Mouse (Mus musculus) heart, postnatal 4 days (tissue): ENCODE measurements around the gene Colgalt1. TPM values are rescaled to one million over a fixed set of nuclear protein-coding genes. Genes with fewer than 3 reads are reported as not detected.
A peak's percentile ranks its signal among the peaks of the same experiment; 100 is the strongest.

ENCODE experiments used
- DNase-seq: peaks from one replicate; pipeline ENCODE4 v3.0.0; 2021
- total RNA-seq, 2 experiments: library from RNA; stranded (reverse); gene quantifications; 2 replicates each; pipeline ENCODE4 v1.2.3; 2021

Gene Colgalt1
- total RNA-seq, result 10 to 100 TPM; 48.0 to 50.3 TPM

DNA sequence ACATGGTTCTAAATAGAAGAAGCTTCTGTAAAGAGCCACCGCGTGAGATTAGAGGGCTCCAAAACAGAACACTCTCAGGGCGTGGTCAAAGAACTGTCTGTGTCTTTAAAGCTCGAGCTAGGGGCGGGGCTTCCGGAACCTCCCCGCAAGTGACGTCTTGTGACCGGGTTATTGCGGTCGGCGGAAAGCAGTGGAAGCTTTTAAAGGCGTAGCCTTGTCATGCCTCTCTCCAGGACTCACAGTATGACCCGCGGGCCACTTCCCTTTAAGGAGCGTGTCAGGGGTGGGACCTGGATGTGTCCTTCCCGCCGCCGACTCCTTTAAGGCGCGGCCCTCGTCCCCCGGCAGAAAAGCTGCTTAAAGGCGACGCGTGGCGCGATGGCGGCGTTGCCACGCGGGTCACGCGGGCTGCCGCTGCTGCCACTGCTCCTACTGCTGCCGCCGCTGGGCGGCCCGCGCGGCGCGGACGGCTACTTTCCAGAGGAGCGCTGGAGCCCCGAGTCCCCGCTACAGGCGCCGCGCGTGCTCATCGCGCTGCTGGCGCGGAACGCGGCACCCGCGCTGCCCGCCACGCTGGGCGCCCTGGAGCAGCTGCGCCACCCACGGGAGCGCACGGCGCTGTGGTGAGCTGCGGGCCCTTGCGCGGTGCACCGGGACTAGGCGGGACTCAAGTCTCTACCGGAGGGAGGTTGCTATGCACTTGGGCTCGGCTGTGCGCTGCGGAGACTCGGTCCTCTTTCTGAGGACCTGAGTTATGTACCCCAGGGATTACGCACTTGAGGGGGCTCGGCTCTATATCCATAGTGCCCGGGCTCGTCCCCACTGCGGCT is at the start of gene Colgalt1:
TSS of gene Colgalt1 (plus strand) at position 177 of the 830 bp plus-strand sequence.
- DNase-seq, result peak; percentile 96

GRCm38 (mm10) chr8:71561401-71561800 is 49.4 kb upstream of the Colgalt1 start:
- peak; percentile 71 for DNase-seq

DNA sequence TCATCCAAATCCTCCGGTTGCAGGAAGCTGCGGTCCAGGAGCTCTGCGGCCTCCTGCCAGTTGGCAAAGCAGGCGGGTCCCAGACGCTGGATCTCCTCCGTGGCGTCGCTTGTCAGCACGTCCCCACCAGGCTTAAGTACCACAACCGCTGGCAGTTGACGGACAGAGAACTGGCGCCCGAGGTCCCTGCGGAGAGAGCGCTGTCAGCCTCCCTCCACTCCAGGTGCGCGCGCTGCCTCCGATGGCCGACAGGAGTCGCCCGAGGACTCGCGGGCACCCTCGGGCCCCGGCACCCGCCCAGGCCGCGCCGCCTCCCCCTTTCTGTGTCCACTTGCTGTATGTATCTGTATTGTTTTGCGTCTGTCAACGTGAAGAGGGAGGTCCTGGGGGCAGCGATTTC is 48.0 kb upstream of the Colgalt1 start:
- DNase-seq, result peak; percentile 93

GRCm38 (mm10) chr8:71563992-71564391 is 46.8 kb upstream of the Colgalt1 start:
- no peak for DNase-seq

- DNase-seq, result no peak
These were observed 44.3 kb upstream of the Colgalt1 start, which contains the start of gene Nxnl1 for GRCm38 (mm10) chr8:71566501-71566900. TSS of gene Nxnl1 (minus strand) at chr8:71566601.

DNA sequence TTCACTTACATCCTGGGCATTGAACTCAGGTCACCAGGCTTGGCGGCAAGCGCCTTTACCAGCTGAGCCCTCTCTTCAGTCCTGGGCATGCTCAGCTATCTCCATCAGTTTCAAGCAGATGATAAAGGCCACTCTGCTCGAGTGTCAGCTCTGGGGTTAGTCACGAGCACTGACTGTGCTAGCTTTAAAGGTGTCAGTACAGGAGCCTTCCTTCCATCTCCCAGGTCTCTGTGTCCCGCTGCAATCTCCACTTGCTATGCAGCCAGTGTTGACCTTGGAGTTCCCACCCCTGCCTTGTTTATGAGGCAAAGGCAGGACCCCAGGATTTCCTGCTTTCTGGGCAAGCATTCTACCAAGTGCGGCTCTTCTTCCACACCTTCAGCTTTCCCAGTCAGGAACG is 43.2 kb upstream of the Colgalt1 start:
- no peak for DNase-seq

- peak; percentile 91 for DNase-seq
These were observed 42.3 kb upstream of the Colgalt1 start, which contains the start of gene Slc27a1 for GRCm38 (mm10) chr8:71568387-71568937. TSS of gene Slc27a1 (plus strand) at chr8:71568882.

GRCm38 (mm10) chr8:71568941-71569340 is 41.9 kb upstream of the Colgalt1 start:
- peak; percentile 40 for DNase-seq

DNA sequence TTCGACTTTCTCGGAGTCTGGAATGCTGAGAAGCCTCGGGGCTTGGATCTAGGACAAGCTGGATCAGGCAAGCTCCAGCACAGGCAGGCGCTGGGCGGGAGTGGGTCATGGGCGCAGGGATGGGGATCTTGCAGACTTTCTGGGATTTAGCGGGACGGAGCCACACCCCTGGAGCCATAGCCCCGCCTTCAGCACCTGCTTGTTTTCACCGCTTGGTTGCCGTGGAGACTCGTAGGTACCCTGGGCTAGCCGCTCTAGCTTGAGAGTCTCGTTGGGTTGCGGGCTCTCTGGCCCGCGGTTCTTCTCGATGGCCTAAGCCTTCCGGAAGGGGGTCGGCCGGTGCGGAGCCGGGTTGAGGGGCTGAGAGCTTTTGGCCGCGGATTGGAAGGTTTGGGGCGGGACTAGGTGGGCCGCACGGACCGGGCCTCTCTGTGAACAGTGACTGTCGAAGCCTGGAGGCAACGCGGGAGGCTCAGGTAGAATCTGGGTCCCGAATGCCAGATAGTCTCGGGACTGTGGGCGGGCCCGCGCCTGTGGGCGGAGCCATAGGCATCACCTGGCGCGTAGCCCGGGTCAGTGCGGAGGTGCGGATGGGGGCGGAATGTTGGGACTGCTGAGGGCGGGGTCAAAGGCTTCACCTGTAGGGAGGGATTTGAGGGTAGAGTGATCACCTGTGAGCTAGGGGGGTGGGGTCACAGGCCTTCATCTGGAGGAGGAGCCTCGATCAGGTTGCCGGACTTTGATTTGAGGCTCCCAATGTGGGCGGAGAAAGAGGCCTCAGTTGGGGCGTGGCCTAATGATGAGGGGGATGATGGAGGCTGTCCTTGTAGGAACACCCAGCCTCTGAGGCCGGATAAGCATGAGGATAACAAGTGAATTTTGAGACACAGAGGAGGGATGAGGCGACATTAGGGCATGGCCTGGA is 41.2 kb upstream of the Colgalt1 start:
- DNase-seq, result peak; percentile 80

DNA sequence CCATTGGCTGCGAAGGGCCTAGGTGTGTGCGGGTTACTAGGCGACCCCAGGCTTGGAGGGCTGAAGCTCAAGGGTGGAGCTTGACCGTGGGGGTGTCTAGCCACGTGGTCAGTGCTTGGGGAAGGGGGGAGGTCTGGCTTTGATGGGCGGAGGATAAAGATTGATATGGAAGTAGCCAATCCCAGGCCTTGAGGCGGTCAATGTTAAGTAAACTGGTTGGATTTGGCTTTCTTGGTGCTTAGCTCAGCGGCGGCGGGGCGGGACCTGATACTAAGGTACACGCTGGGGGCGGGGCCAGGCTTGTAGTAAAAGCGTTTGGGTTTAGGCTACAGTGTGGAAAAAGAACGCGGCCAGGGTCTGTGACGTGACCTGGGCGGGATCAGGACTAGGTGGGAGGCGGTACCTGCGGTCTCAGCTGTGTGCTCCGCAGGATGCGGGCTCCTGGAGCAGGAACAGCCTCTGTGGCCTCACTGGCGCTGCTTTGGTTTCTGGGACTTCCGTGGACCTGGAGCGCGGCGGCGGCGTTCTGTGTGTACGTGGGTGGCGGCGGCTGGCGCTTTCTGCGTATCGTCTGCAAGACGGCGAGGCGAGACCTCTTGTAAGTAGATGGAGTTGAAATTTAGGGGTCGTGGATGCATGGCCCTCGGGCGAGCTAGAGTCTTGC is 40.4 kb upstream of the Colgalt1 start:
- DNase-seq, result peak; percentile 83

GRCm38 (mm10) chr8:71572077-71572476 is 38.7 kb upstream of the Colgalt1 start:
- DNase-seq, result peak; percentile 10

GRCm38 (mm10) chr8:71572847-71573633 is 37.8 kb upstream of the Colgalt1 start:
- peak; percentile 80 for DNase-seq

GRCm38 (mm10) chr8:71574426-71574825 is 36.4 kb upstream of the Colgalt1 start:
- peak; percentile 37 for DNase-seq

DNA sequence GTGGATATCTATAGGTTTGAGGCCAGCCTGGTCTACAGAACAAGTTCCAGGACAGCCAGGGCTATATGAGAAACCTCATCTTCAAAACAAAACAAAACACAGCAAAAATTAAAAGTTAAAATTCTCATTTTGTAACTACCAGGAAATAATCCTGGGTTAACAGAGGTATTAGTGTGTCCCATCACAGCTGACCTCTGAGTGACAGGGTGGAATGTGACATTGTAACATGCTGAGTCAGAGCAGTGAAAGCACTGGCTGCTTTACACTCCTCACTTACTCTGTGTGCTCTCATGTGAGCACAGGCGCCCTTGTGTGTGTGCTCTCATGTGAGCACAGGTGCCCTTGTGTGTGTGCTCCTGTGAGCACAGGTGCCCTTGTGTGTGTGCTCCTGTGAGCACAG is 35.8 kb upstream of the Colgalt1 start:
- DNase-seq, result no peak

- no peak for DNase-seq
These were observed 32.9 kb upstream of the Colgalt1 start for GRCm38 (mm10) chr8:71577856-71578387.

- no peak for DNase-seq
These were observed 31.8 kb upstream of the Colgalt1 start for GRCm38 (mm10) chr8:71579009-71579408.

DNA sequence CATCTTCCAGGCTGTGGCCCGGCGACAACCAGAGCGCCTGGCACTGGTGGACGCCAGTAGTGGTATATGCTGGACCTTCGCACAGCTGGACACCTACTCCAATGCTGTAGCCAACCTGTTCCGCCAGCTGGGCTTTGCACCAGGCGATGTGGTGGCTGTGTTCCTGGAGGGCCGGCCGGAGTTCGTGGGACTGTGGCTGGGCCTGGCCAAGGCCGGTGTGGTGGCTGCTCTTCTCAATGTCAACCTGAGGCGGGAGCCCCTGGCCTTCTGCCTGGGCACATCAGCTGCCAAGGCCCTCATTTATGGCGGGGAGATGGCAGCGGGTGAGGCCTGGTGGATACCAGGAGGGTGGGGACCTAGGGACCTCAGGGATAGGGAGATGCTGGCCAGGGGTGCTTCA is 31.3 kb upstream of the Colgalt1 start:
- DNase-seq, result peak; percentile 62

- DNase-seq, result no peak
These were observed 30.6 kb upstream of the Colgalt1 start for GRCm38 (mm10) chr8:71580201-71580600.

DNA sequence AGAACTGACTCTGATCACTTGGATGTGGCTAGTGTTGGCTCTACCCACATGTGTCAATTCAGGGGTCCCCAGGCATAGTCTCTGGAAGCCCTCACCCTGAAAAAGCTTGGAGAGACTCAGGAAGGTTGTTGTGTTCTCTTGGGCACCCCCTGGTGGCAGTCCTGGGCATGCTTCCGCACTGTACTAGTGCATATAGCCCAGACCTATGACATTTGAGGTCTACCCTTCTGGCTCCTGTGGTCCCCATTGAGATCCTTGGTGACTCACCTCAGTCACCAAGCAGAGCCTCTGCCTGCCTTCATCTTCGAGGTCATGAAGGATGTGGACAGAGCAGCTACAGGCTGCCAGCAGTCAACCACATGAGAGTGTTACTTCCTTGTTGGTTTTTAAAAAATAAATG is 23.9 kb upstream of the Colgalt1 start:
- DNase-seq, result peak; percentile 67

GRCm38 (mm10) chr8:71588762-71589161 is 22.0 kb upstream of the Colgalt1 start:
- no peak for DNase-seq

DNA sequence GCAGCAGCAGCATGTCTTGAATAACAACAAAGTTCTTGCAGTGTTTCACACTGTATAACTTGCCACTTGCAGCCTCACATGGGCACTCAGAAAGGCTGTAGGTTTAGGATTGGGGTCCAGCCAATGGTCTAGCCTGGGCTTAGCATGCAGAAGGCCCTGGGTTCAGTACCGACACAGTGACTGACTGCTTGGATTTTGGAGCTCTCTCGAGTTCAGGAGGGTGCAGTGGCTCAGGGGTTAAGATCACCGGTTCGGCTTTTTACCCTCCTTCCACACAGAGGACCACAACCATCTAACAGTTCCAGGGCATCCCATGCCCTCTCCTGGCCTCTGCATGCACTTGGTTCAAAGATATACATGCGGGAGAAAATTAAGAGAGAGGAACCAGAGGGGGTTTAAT is 19.8 kb upstream of the Colgalt1 start:
- no peak for DNase-seq
